Mouse (Mus musculus): ENCODE results near the gene Rec8.
A peak's percentile ranks its signal among the peaks of the same experiment; 100 is the strongest.

The Rec8 gene

GRCm38 (mm10) chr14:55643060-55643907 is 25.4 kb downstream of the Rec8 start, which contains the start of gene Tm9sf1:
TSS of gene Tm9sf1 (minus strand) at chr14:55643806.
- DNase-seq: peak; percentile 89

GRCm38 (mm10) chr14:55644261-55644888 is 26.5 kb downstream of the Rec8 start:
- no peak for DNase-seq

GRCm38 (mm10) chr14:55649884-55650283 is 32.0 kb downstream of the Rec8 start, which contains the start of gene Tssk4:
TSS of gene Tssk4 (plus strand) at chr14:55650184.
- no peak for DNase-seq

GRCm38 (mm10) chr14:55651528-55651927 is 33.7 kb downstream of the Rec8 start:
- DNase-seq: no peak

GRCm38 (mm10) chr14:55656935-55657334 is 39.1 kb downstream of the Rec8 start:
- DNase-seq: no peak

- no peak for DNase-seq
These were observed 40.2 kb downstream of the Rec8 start for GRCm38 (mm10) chr14:55658011-55658410.

GRCm38 (mm10) chr14:55659960-55660573 is 42.2 kb downstream of the Rec8 start, which contains the start of gene Mdp1:
TSS of gene Mdp1 (minus strand) at chr14:55660508.
- DNase-seq: peak; percentile 78

GRCm38 (mm10) chr14:55660636-55661035 is 42.8 kb downstream of the Rec8 start:
- DNase-seq: no peak

GRCm38 (mm10) chr14:55671486-55671832 is 53.6 kb downstream of the Rec8 start:
- no peak for DNase-seq

GRCm38 (mm10) chr14:55671833-55672740 is 54.2 kb downstream of the Rec8 start, which contains the start of the genes Gmpr2 and Nedd8:
TSS of gene Gmpr2 (plus strand) at chr14:55671941.
TSS of gene Nedd8 (minus strand) at chr14:55672124.
- DNase-seq: peak; percentile 93

GRCm38 (mm10) chr14:55672741-55673060 is 54.9 kb downstream of the Rec8 start:
- no peak for DNase-seq
